Mouse (Mus musculus) megakaryocyte, embryonic 14.5 days (primary cell): ENCODE data around the gene Pgpep1.

Experiments
- FLI1 ChIP-seq: IDR thresholded peaks from 2 replicates; pipeline ENCODE4 v1.6.1; 2012; ENCODE audit warnings: low read length, inconsistent platforms, mixed read lengths
- GATA1 ChIP-seq: IDR thresholded peaks from 3 replicates; pipeline ENCODE4 v1.6.1; 2012; ENCODE audit warnings: mixed read lengths, low read length, inconsistent platforms, borderline replicate concordance

DNA sequence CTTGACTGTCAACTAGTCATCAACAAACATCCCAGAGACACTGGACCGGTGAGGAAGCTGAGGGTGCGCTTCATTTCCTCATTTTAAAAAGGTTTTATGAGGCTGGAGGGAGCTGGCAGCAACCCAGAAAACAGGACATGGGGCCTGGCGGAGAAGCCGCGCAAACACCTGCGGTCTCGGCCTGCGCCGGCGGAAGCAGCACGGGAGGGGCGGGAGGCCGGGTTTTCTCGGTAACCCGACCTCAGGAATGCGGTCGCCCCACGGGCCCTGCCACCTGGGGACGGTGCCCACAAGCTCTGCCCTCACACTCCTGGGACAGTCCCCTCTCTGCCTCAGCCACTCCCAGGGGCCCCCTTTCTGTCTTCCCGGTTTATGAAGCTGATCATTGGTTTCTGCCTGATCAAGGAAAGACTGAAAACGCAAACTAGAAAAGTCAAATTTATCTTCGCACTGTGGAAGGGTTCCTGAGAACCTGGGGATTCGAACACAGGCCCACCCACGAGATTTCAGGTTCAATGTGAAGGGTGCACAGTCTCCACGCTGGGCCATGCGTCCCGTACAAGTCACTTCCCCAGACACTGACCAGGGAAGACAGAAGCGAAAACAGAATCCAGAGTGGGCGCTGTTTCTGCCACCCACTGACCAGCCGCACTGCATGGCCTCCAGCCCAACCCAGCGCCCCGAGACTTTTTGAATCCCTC, 35.3 kb upstream of the Pgpep1 start:
- TF ChIP-seq GATA1: no peak
- no peak for TF ChIP-seq FLI1
